Mouse (Mus musculus) neural tube, embryonic 11.5 days (tissue): Measurements from ENCODE around the gene Nfyb. TPM values are rescaled to one million over a fixed set of nuclear protein-coding genes. Genes with fewer than 3 reads are reported as not detected.

Experiments
- ATAC-seq: fragments of 200-750 bp; cut with Nextera tagmentation; 2 replicates; pipeline ENCODE4 v1.8.0; 2017; ENCODE audit warnings: moderate number of reproducible peaks, mild to moderate bottlenecking, moderate TSS enrichment, moderate library complexity; ENCODE audit not compliant: insufficient read depth, low FRiP score, low TSS enrichment
- DNase-seq: peaks from one replicate; pipeline ENCODE4 v3.0.0-alpha.2; 2015; ENCODE audit warnings: low spot score
- H3K27ac ChIP-seq: fragments of 300-500 bp; sonication (generic); 2 replicates; pipeline ENCODE4 v1.5.1; 2014; ENCODE audit warnings: low read depth, mild to moderate bottlenecking, low read length
- H3K27me3 ChIP-seq: fragments of 300-500 bp; sonication (generic); 2 replicates; pipeline ENCODE4 v1.6.1; 2014; ENCODE audit warnings: mild to moderate bottlenecking, low read length, mixed read lengths; ENCODE audit not compliant: control insufficient read depth, insufficient read depth
- H3K36me3 ChIP-seq: fragments of 300-500 bp; sonication (generic); 2 replicates; pipeline ENCODE4 v1.6.1; 2014; ENCODE audit warnings: mild to moderate bottlenecking, low read length, moderate library complexity, mixed read lengths; ENCODE audit not compliant: control insufficient read depth, insufficient read depth
- H3K4me1 ChIP-seq: fragments of 300-500 bp; sonication (generic); 2 replicates; pipeline ENCODE4 v1.6.1; 2014; ENCODE audit warnings: low read length, mixed read lengths; ENCODE audit not compliant: control insufficient read depth, insufficient read depth
- H3K4me2 ChIP-seq: fragments of 300-500 bp; sonication (generic); 2 replicates; pipeline ENCODE4 v1.6.1; 2014; ENCODE audit warnings: low read depth, mild to moderate bottlenecking, moderate library complexity
- H3K4me3 ChIP-seq: fragments of 300-500 bp; sonication (generic); 2 replicates; pipeline ENCODE4 v1.5.1; 2014; ENCODE audit warnings: low read depth, low read length
- H3K9ac ChIP-seq: fragments of 300-500 bp; sonication (generic); 2 replicates; pipeline ENCODE4 v1.6.1; 2014; ENCODE audit warnings: mild to moderate bottlenecking, low read length
- H3K9me3 ChIP-seq: fragments of 300-500 bp; sonication (generic); 2 replicates; pipeline ENCODE4 v1.6.1; 2016; ENCODE audit warnings: low read length; ENCODE audit not compliant: control insufficient read depth
- WGBS: fragments of 180-500 bp; shearing (Covaris S2); extraction: QIAGEN DNeasy Blood & Tissue Kit; methylation state at CpG from one replicate; pipeline ENCODE4 v1.1.7; 2014; 5-methylcytosine and 5-hydroxymethylcytosine counted together
- polyA plus RNA-seq: library from polyadenylated mRNA; unstranded; fragments of >200 nt; fragmentation: Nextera tagmentation; extraction: Ambion mirVana; gene quantifications from 2 replicates; pipeline ENCODE4 v1.2.1, GENCODE M21; 2014

Nfyb gene
- polyA plus RNA-seq, 1 experiment from 2014 or later, result 73.9 TPM

- DNase-seq (no peak), ATAC-seq (no peak)
- H3K4me3 ChIP-seq, result no peak overlapping the region
- H3K9me3 ChIP-seq, result no peaks in the 10 kb centered on the region
- no peaks in the 10 kb centered on the region for H3K4me1 ChIP-seq
- H3K27ac ChIP-seq, result no peak overlapping the region
- no peak overlapping the region for H3K9ac ChIP-seq
- WGBS, result 88% methylated on average over 6 of the region's 6 CpGs
- no peak overlapping the region for H3K4me2 ChIP-seq
- H3K27me3 ChIP-seq, result no peaks in the 10 kb centered on the region
- peaks cover 2% of the 10 kb centered on the region for H3K36me3 ChIP-seq
Observed at GRCm38 (mm10) chr10:82744296-82744695, 19.6 kb downstream of the Nfyb start.

- no peak overlapping the region for H3K27ac ChIP-seq
- H3K9ac ChIP-seq, result no peak overlapping the region
- H3K36me3 ChIP-seq, result peaks cover 2% of the 10 kb centered on the region; the same call in 1 of the 2 replicates
- H3K4me2 ChIP-seq, result no peak overlapping the region
- no peaks in the 10 kb centered on the region for H3K9me3 ChIP-seq
- WGBS, result 81% methylated on average over 1 of the region's 1 CpGs
- no peaks in the 10 kb centered on the region for H3K4me1 ChIP-seq
- DNase-seq, result no peak
- ATAC-seq, result no peak
- H3K27me3 ChIP-seq, result no peaks in the 10 kb centered on the region
- H3K4me3 ChIP-seq, result no peak overlapping the region
Observed at GRCm38 (mm10) chr10:82742578-82742977, 21.4 kb downstream of the Nfyb start.

GRCm38 (mm10) chr10:82741876-82742275, 22.1 kb downstream of the Nfyb start:
- no peaks in the 10 kb centered on the region for H3K36me3 ChIP-seq
- H3K27me3 ChIP-seq, result no peaks in the 10 kb centered on the region
- no peak overlapping the region for H3K9ac ChIP-seq
- H3K9me3 ChIP-seq, result no peaks in the 10 kb centered on the region
- no peak for ATAC-seq
- H3K4me2 ChIP-seq, result no peak overlapping the region
- no peaks in the 10 kb centered on the region for H3K4me1 ChIP-seq
- no peak for DNase-seq
- no peak overlapping the region for H3K27ac ChIP-seq
- H3K4me3 ChIP-seq, result no peak overlapping the region
- WGBS, result 92% methylated on average over 4 of the region's 4 CpGs

- H3K9ac ChIP-seq, result no peak overlapping the region
- 82% methylated on average over 8 of the region's 8 CpGs for WGBS
- H3K4me3 ChIP-seq, result no peak overlapping the region
- no peaks in the 10 kb centered on the region for H3K36me3 ChIP-seq
- no peak for DNase-seq
- no peak overlapping the region for H3K4me2 ChIP-seq
- no peaks in the 10 kb centered on the region for H3K4me1 ChIP-seq
- H3K27ac ChIP-seq, result no peak overlapping the region
- H3K27me3 ChIP-seq, result no peaks in the 10 kb centered on the region
- ATAC-seq, result no peak
- no peaks in the 10 kb centered on the region for H3K9me3 ChIP-seq
Observed at GRCm38 (mm10) chr10:82741354-82741753, 22.6 kb downstream of the Nfyb start.

GRCm38 (mm10) chr10:82699296-82699941, 64.5 kb downstream of the Nfyb start:
- no peaks in the 10 kb centered on the region for H3K36me3 ChIP-seq
- DNase-seq, result peak; percentile 54
- 0 out of 2 replicates have a peak, but pooled peaks cover 2% of the 10 kb centered on the region for H3K4me1 ChIP-seq
- H3K9me3 ChIP-seq, result no peaks in the 10 kb centered on the region
- H3K27ac ChIP-seq, result no peak overlapping the region
- WGBS, result under 1% methylated on average over 48 of the region's 59 CpGs
- peak overlapping the region; percentile 48 for H3K4me2 ChIP-seq
- peak; percentile 80 for ATAC-seq
- peak overlapping the region; percentile 62 for H3K9ac ChIP-seq
- peak overlapping the region; percentile 69 for H3K4me3 ChIP-seq
- no peaks in the 10 kb centered on the region for H3K27me3 ChIP-seq

- no peaks in the 10 kb centered on the region for H3K36me3 ChIP-seq
- H3K4me1 ChIP-seq, result 0 out of 2 replicates have a peak, but pooled peaks cover 2% of the 10 kb centered on the region
- DNase-seq, result peak; percentile 93
- 0 out of 2 replicates have a peak overlapping the region, but pooled peaks have one; percentile 23 for H3K27ac ChIP-seq
- H3K4me2 ChIP-seq, result peak overlapping the region; percentile 48
- peak; percentile 96 for ATAC-seq
- WGBS, result under 1% methylated on average over 26 of the region's 42 CpGs
- no peaks in the 10 kb centered on the region for H3K27me3 ChIP-seq
- peak overlapping the region; percentile 62 for H3K9ac ChIP-seq
- no peaks in the 10 kb centered on the region for H3K9me3 ChIP-seq
- H3K4me3 ChIP-seq, result peak overlapping the region; percentile 69
Observed at GRCm38 (mm10) chr10:82698712-82699261, 65.2 kb downstream of the Nfyb start.

Other genes starting within 250 kb of the Nfyb start
- gene 1190007I07Rik, start 140.9 kb downstream of the Nfyb start, polyA plus RNA-seq, result 33.2 and 40.1 TPM in 2 replicates
- 321 and 343 TPM in 2 replicates for gene Tdg, start 134.3 kb downstream of the Nfyb start, polyA plus RNA-seq
- 2.2 and 4.4 TPM in 2 replicates for gene Glt8d2, start 73.5 kb downstream of the Nfyb start, polyA plus RNA-seq
- gene Hcfc2, start 68.0 kb downstream of the Nfyb start, polyA plus RNA-seq, result 36.4 and 36.6 TPM in 2 replicates
- 191 and 203 TPM in 2 replicates for gene Txnrd1, start 69.8 kb upstream of the Nfyb start, polyA plus RNA-seq
- 0.43 and 0.64 TPM in 2 replicates for gene Eid3, start 102.5 kb upstream of the Nfyb start, polyA plus RNA-seq
- 2.5 and 3.1 TPM in 2 replicates for gene Chst11, start 221.4 kb upstream of the Nfyb start, polyA plus RNA-seq